Mouse (Mus musculus) liver, embryonic 18 days (tissue): ENCODE data around the gene Zfp335. TPM values are rescaled to one million over a fixed set of nuclear protein-coding genes. Genes with fewer than 3 reads are reported as not detected.

Experiments used
- polyA plus RNA-seq: library from polyadenylated mRNA; depleted of rRNA; stranded (reverse); fragments of >200 nt; gene quantifications from 2 replicates; pipeline ENCODE4 v1.2.3, GENCODE M21; 2012; rRNA removed

The Zfp335 gene
- polyA plus RNA-seq, result 6.5 and 8.2 TPM in 2 replicates

DNA sequence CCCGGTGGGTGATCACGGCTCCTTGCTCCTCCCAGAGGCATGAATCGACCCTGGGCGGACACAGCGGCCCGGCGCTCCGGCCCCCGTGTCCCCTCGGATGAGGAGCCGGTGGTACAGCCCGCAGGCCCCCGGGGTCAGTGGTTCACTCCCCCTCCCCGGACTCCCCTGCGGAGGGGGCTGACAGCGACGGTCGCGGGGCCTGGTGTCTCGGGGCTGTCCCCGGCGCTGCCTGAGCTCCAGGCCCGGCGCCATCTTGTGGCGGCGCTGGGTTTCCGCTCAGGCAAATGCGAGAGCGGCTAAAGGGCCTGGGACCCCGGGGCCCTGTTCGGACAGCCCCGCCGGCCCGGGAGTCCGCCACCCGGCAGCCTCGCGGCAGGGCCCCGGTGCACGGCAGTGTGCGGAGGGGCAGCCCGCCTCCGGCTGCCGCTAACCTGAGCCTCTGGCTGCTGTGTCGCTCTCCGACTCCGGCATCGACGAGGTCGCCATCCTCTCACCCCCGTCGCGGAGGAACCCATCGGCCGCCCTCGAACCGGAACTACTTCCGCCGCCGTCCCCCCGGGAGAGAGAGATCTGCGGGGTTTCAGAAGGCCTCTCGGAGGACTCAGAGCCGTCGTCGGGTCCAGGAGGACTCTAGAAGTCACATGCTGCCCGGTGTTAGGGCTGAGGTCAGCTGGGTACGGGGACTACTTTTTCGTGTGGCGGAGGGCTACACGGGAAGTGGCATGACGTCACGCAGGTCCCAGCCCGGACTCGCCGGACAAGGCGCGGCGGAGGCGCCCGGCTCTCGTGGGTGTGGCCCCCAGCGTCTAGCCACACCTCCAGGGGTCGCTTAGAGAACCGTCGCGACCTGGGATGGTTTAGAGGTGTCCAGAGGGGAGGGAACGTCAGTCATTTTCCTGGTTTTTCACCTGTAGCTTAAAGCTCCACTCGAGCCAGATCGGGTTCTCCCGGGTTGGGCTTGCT is at the start of gene Zfp335:
Gene Zfp335, minus strand, starts transcription at position 672 of the 963 bp plus-strand sequence.

DNA sequence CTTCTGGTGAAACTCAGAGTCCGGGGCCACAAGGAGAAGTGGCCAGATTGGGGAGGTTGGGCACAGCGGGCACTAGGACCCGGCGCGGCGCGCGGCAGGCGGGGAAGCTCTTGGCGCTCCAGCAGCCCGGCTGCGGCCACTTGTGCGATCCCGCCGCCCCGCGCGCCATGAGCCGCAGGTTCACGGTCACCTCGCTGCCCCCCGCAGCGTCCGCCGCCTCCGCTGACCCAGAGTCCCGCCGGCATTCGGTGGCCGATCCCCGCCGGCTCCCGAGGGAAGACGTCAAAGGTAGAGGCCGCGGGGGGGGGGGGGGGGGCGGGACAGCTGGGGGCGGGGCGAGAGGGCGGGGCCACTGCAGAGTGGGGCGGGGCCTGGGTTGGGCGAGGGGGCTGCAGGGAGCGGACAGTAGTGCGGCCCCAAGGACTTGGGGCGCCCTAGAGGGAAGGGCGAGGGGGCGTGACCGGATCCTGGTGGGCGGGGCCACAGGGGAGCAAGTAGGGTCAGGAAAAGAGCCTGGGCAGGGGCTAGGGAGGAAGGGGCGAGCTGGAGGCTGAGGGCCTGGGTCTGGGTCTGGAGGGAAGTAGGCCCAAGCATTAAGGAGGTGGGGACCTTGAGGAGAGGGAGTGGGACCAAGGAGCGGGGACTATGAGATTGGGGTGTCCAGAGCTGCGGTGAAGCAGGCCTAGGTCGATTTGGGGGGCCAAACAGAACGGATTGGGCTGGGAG is 49.3 kb upstream of the Zfp335 start, which contains the start of gene Slc12a5:
Gene Slc12a5, plus strand, starts transcription at position 87 of the 726 bp plus-strand sequence.

GRCm38 (mm10) chr2:164940140-164940830 is 28.7 kb upstream of the Zfp335 start, which contains the start of gene Mmp9:
Gene Mmp9, plus strand, starts transcription at chr2:164940780.

DNA sequence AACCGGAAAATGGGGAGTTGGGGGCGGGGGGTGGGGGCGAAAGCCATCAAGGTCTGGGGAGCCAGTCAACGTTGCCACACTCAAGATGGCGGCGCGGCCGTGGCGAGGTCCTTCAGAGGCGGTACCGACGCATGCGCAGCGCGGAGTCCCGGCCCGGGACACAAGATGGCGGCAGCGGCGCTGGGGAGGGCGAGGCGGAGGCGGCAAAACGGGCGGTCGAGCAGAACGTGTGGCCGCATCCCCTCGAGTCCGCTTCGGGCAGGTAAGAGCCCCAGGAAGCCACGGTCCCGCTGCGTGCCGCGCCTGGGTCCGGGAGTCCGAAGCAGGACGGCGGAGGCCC is 32.4 kb downstream of the Zfp335 start, which contains the start of gene Pcif1:
Gene Pcif1, plus strand, starts transcription at position 77 of the 340 bp plus-strand sequence.

DNA sequence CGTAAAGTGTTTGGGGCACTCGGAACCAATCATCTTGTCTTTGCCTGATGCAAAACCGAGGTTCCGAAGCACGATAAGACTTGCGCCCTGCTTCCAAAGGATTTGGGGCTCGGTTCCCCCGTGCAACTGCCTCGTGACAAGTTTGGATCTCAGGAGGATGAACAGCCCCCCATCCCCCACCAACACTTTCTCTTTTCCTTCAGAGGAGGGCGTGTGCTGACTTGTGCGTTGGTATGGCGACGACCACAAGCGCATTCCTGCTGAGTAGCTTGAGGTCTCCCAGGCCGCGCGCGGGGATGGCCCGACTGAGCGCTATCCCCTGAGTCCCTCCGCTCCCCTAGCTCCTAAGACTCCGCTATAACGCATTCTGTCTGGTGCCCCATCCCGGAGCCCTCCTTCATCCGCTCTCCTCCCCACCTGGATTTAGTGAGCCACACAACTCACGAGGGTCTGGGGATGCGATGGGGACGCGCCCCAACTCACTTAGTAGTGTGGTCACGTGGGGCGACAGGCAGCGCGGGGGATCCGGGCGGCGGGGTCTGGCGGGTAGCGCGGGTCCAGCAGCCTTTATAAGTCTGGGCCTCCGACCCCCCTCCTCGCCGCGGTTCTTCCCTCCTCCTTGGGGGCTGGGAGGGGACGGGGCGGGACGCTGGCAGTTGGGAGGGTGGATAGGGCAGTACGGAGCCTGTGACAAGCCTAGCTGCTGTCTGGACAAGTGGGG is 54.3 kb downstream of the Zfp335 start, which contains the start of gene Pltp:
Gene Pltp, minus strand, starts transcription at position 611 of the 721 bp plus-strand sequence.

Other genes starting within 250 kb of the Zfp335 start
- not detected in 2 replicates for gene Wfdc11, start 237.7 kb downstream of the Zfp335 start, polyA plus RNA-seq
- gene Wfdc13, start 226.7 kb downstream of the Zfp335 start, polyA plus RNA-seq, result not detected in 2 replicates
- gene Spint4, start 213.3 kb downstream of the Zfp335 start, polyA plus RNA-seq, result not detected in 2 replicates
- gene Spint5, start 196.5 kb downstream of the Zfp335 start, polyA plus RNA-seq, result not detected in 2 replicates
- gene Wfdc3, start 165.8 kb downstream of the Zfp335 start, polyA plus RNA-seq, result 1.6 and 2.1 TPM in 2 replicates
- gene Dnttip1, start 165.8 kb downstream of the Zfp335 start, polyA plus RNA-seq, result 21.7 and 22.8 TPM in 2 replicates
- 255 and 264 TPM in 2 replicates for gene Ube2c, start 141.9 kb downstream of the Zfp335 start, polyA plus RNA-seq
- 0.58 and 2.9 TPM in 2 replicates for gene Tnnc2, start 131.8 kb downstream of the Zfp335 start, polyA plus RNA-seq
- gene Snx21, start 125.9 kb downstream of the Zfp335 start, polyA plus RNA-seq, result 7.7 and 11.3 TPM in 2 replicates
- 20.1 and 20.3 TPM in 2 replicates for gene Acot8, start 106.9 kb downstream of the Zfp335 start, polyA plus RNA-seq
- gene Zswim3, start 106.7 kb downstream of the Zfp335 start, polyA plus RNA-seq, result 1.9 TPM in 2 replicates
- gene Zswim1, start 89.1 kb downstream of the Zfp335 start, polyA plus RNA-seq, result 1.3 and 1.5 TPM in 2 replicates
- gene Spata25, start 83.2 kb downstream of the Zfp335 start, polyA plus RNA-seq, result 0.05 and 0.08 TPM in 2 replicates
- 121 and 130 TPM in 2 replicates for gene Ctsa, start 78.9 kb downstream of the Zfp335 start, polyA plus RNA-seq
- 1.5 and 2.2 TPM in 2 replicates for gene Neurl2, start 78.3 kb downstream of the Zfp335 start, polyA plus RNA-seq
- 34.8 and 42.2 TPM in 2 replicates for gene Pltp, start 54.0 kb downstream of the Zfp335 start, polyA plus RNA-seq
- 18.4 and 21.2 TPM in 2 replicates for gene Pcif1, start 32.5 kb downstream of the Zfp335 start, polyA plus RNA-seq
- gene Mmp9, start 29.0 kb upstream of the Zfp335 start, polyA plus RNA-seq, result 19.0 and 24.6 TPM in 2 replicates
- gene Slc12a5, start 49.0 kb upstream of the Zfp335 start, polyA plus RNA-seq, result 0.72 and 0.81 TPM in 2 replicates
- gene Ncoa5, start 123.1 kb upstream of the Zfp335 start, polyA plus RNA-seq, result 11.2 and 11.8 TPM in 2 replicates
- gene Cd40, start 143.9 kb upstream of the Zfp335 start, polyA plus RNA-seq, result 2.9 and 3.2 TPM in 2 replicates
- gene 1700025C18Rik, start 179.0 kb upstream of the Zfp335 start, polyA plus RNA-seq, result not detected in 2 replicates